Mouse (Mus musculus): Measurements from ENCODE around the gene Ppp1r14c. TPM values are rescaled to one million over a fixed set of nuclear protein-coding genes. Genes with fewer than 3 reads are reported as not detected.

Gene Ppp1r14c
- not detected in 2 replicates for total RNA-seq (2012; rRNA removed)
- total RNA-seq (2014; rRNA removed), result not detected in 2 replicates
- not detected in 2 replicates for polyA plus RNA-seq (2012; ENCODE audit: insufficient read length, low read depth)

DNA sequence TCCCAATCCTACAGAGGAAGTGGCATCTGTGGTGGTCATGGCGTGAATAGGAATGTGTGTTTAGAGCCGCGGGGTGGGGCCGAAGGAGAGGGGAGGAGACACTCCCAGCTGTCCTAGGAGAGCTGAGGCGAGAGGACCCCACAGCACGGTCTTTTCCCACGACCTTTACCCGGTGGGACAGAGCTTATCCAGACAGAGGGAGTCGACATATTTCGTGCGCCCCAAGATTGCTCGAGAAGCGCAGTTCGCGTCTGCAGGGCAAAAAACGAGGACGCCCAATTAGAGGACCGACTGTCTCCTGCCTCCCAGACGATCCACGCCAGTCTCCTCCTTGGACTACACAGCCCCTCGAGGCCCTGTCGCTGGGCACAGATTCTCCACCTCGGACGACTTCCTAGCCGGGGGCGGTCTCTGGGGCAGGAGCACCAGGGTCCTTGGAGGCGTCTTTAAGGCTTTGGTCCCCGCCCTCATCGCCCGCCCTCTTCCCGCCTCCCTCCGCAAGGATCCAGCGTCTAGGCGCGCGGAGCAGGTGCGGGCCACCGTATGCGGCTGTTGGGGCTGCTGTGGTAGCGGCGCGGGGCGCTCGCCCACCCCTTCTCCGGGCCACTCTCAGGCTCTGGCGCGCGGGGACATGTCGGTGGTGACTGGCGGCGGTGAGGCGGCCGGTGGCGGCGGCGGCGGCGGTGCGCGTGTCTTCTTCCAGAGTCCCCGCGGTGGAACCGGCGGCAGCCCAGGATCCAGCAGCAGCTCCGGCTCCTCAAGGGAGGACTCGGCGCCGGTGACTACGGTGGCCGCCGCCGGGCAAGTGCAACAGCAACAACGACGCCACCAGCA, at the start of gene Ppp1r14c:
Gene Ppp1r14c (plus strand): TSS at position 22 of the 834 bp plus-strand sequence.
- Histone ChIP-seq H3K9ac (ENCODE audit: insufficient read depth, low read depth) (no peak within 1 kb of the TSS), H3K27ac (ENCODE audit: insufficient read depth, low read depth) (no peak within 1 kb of the TSS), H3K4me3 (replicated peaks in 1 of 3; ENCODE audit: low read depth in 2 of 3, low read length in 2 of 3, poor library complexity in 1 of 3) (no peak within 1 kb of the TSS), H3K4me1 (ENCODE audit: control insufficient read depth in 1 of 2, insufficient read depth in 2 of 2) (no peaks in the 10 kb centered on the region), H3K36me3 (replicated peaks in 1 of 2; ENCODE audit: control insufficient read depth in 1 of 2, insufficient read depth in 1 of 2, low read length in 1 of 2) (no peaks in the 10 kb centered on the region), H3K4me2 (ENCODE audit: insufficient read depth, low read depth, poor library complexity, severe bottlenecking) (no peak within 1 kb of the TSS), H3K27me3 (replicated peaks) (no peaks in the 10 kb centered on the region), H3K9me3 (replicated peaks; ENCODE audit: low read length) (no peaks in the 10 kb centered on the region), H3K79me2 (replicated peaks; ENCODE audit: control insufficient read depth, extremely low read depth, insufficient read depth, poor library complexity, severe bottlenecking) (no peaks in the 10 kb centered on the region)
- TF ChIP-seq USF1 (IDR thresholded peaks at IDR 0.05; ENCODE audit: low read depth, low read length) (no peak), ELF1 (IDR thresholded peaks at IDR 0.05; ENCODE audit: low read depth, low read length) (no peak), RAD21 (IDR thresholded peaks at IDR 0.05; ENCODE audit: low read depth, low read length) (no peak), CHD1 (IDR thresholded peaks at IDR 0.05; ENCODE audit: low read depth, low read length) (no peak), MAX (IDR thresholded peaks at IDR 0.05; ENCODE audit: low read length) (no peak), PAX5 (IDR thresholded peaks at IDR 0.05; ENCODE audit: low read length) (no peak), ZNF384 (IDR thresholded peaks at IDR 0.05; ENCODE audit: low read depth, low read length) (no peak), MEF2A (IDR thresholded peaks at IDR 0.05; ENCODE audit: borderline replicate concordance, low read depth, low read length) (no peak), ZC3H11A (IDR thresholded peaks at IDR 0.05; ENCODE audit: low read depth, low read length) (no peak), CTCF (conservative IDR thresholded peaks at IDR 0.05 in 1 of 2, IDR thresholded peaks at IDR 0.05 in 1 of 2; ENCODE audit: low read depth in 2 of 2, low read length in 2 of 2) (no peak)
- in situ Hi-C loops (cut with MboI; ENCODE audit: low pct_ligation_motif_present, low pct_unique_long_range_greater_than_20kb, low sequenced_read_pairs) (no loop called here), dilution Hi-C loops (cut with MboI; ENCODE audit: extremely low pct_ligation_motif_present, extremely low pct_unique_long_range_greater_than_20kb, low sequenced_read_pairs) (no loop called here)
- DNase-seq (ENCODE audit: extremely low read depth), result no peak

DNA sequence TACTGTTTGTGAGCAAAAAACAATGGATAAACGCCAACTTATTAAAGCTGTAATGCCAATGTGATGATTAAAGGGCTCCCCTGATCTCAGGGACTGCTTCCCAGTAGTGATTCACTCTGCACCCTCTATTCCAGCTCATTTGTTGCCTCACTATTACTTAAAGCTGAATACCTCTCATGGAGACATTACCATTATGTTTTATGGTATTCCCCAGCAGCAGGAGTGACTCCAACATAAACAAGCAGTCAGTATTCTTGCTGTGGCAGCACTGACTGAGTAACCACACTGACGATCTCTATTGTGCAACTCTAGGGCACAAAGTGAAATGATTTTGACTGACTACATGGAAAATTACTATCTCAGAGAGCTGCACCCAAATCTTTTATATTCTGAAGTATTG, 44.5 kb upstream of the Ppp1r14c start:
- no peaks in the 10 kb centered on the region for H3K4me1 ChIP-seq (ENCODE audit: control insufficient read depth in 1 of 2, insufficient read depth in 2 of 2)
- H3K79me2 ChIP-seq (replicated peaks; ENCODE audit: control insufficient read depth, extremely low read depth, insufficient read depth, poor library complexity, severe bottlenecking), result no peaks in the 10 kb centered on the region
- H3K36me3 ChIP-seq (replicated peaks in 1 of 2; ENCODE audit: control insufficient read depth in 1 of 2, insufficient read depth in 1 of 2, low read length in 1 of 2), result no peaks in the 10 kb centered on the region
- no peaks in the 10 kb centered on the region for H3K27me3 ChIP-seq (replicated peaks)
- H3K9ac ChIP-seq (ENCODE audit: insufficient read depth, low read depth), result no peak overlapping the region
- H3K4me3 ChIP-seq (replicated peaks in 1 of 3; ENCODE audit: low read depth in 2 of 3, low read length in 2 of 3, poor library complexity in 1 of 3), result no peak overlapping the region
- H3K9me3 ChIP-seq (replicated peaks; ENCODE audit: low read length), result peaks cover 3% of the 10 kb centered on the region
- no peak overlapping the region for H3K27ac ChIP-seq (ENCODE audit: insufficient read depth, low read depth)
- H3K4me2 ChIP-seq (ENCODE audit: insufficient read depth, low read depth, poor library complexity, severe bottlenecking), result no peak overlapping the region
- in situ Hi-C loops (cut with MboI; ENCODE audit: low pct_ligation_motif_present, low pct_unique_long_range_greater_than_20kb, low sequenced_read_pairs) (no loop called here), dilution Hi-C loops (cut with MboI; ENCODE audit: extremely low pct_ligation_motif_present, extremely low pct_unique_long_range_greater_than_20kb, low sequenced_read_pairs) (no loop called here)
- no peak for DNase-seq (ENCODE audit: extremely low read depth)
- TF ChIP-seq JUN (IDR thresholded peaks at IDR 0.05; ENCODE audit: insufficient read depth, low read depth, low read length), result no peak
- TF ChIP-seq UBTF (IDR thresholded peaks at IDR 0.05; ENCODE audit: low read depth, low read length), result no peak
- TF ChIP-seq MAFK (IDR thresholded peaks at IDR 0.05; ENCODE audit: insufficient replicate concordance, low read length), result no peak
- no peak for TF ChIP-seq PAX5 (IDR thresholded peaks at IDR 0.05; ENCODE audit: low read length)
- TF ChIP-seq MAX (IDR thresholded peaks at IDR 0.05; ENCODE audit: low read length), result no peak
- no peak for TF ChIP-seq ZNF384 (IDR thresholded peaks at IDR 0.05; ENCODE audit: low read depth, low read length)
- TF ChIP-seq CTCF (conservative IDR thresholded peaks at IDR 0.05 in 1 of 2, IDR thresholded peaks at IDR 0.05 in 1 of 2; ENCODE audit: low read depth in 2 of 2, low read length in 2 of 2), result no peak
- TF ChIP-seq ZC3H11A (IDR thresholded peaks at IDR 0.05; ENCODE audit: low read depth, low read length), result no peak
- no peak for TF ChIP-seq HCFC1 (IDR thresholded peaks at IDR 0.05; ENCODE audit: low read depth, low read length)
- no peak for TF ChIP-seq BHLHE40 (IDR thresholded peaks at IDR 0.05; ENCODE audit: low read depth, low read length)
- TF ChIP-seq MEF2A (IDR thresholded peaks at IDR 0.05; ENCODE audit: borderline replicate concordance, low read depth, low read length), result no peak
- no peak for TF ChIP-seq NELFE (IDR thresholded peaks at IDR 0.05; ENCODE audit: low read depth, low read length)
- no peak for TF ChIP-seq NRF1 (IDR thresholded peaks at IDR 0.05; ENCODE audit: low read depth, low read length)
- no peak for TF ChIP-seq MAZ (IDR thresholded peaks at IDR 0.05; ENCODE audit: low read depth, low read length)
- TF ChIP-seq KAT2A (IDR thresholded peaks at IDR 0.05; ENCODE audit: insufficient replicate concordance, low read length), result no peak
- no peak for TF ChIP-seq EP300 (IDR thresholded peaks at IDR 0.05; ENCODE audit: low read length)
- no peak for TF ChIP-seq ELF1 (IDR thresholded peaks at IDR 0.05; ENCODE audit: low read depth, low read length)
- TF ChIP-seq MYC (IDR thresholded peaks at IDR 0.05; ENCODE audit: low read depth, low read length), result no peak
